Mouse (Mus musculus) embryonic fibroblast, embryonic 13.5 days (primary cell): ENCODE data around the gene Itga2b. TPM values are rescaled to one million over a fixed set of nuclear protein-coding genes. Genes with fewer than 3 reads are reported as not detected.
A peak's percentile ranks its signal among the peaks of the same experiment; 100 is the strongest.

Experiments
- H3K27ac ChIP-seq: 2 replicates; pipeline ENCODE4 v1.5.1; 2012; ENCODE audit warnings: low read length, control low read depth, inconsistent platforms; ENCODE audit not compliant: insufficient read depth
- H3K4me1 ChIP-seq: 2 replicates; pipeline ENCODE4 v1.6.1; 2011; ENCODE audit warnings: low read length; ENCODE audit not compliant: control insufficient read depth, insufficient read depth
- H3K4me3 ChIP-seq: 2 replicates; pipeline ENCODE4 v1.5.1; 2011; ENCODE audit warnings: mild to moderate bottlenecking, control low read depth, low read length; ENCODE audit not compliant: insufficient read depth
- CTCF ChIP-seq: IDR thresholded peaks from 2 replicates; pipeline ENCODE4 v1.5.1; 2011; ENCODE audit warnings: mild to moderate bottlenecking, control low read depth, low read length, moderate library complexity, borderline replicate concordance; ENCODE audit not compliant: insufficient read depth
- POLR2A ChIP-seq: IDR thresholded peaks from 2 replicates; pipeline ENCODE4 v1.6.1; 2011; ENCODE audit warnings: low read depth, mild to moderate bottlenecking, control low read depth, low read length, moderate library complexity
- polyA plus RNA-seq: library from polyadenylated mRNA; stranded (reverse); fragments of >200 nt; gene quantifications from 2 replicates; pipeline ENCODE4 v1.2.4, GENCODE M21; 2011; ENCODE audit warnings: low read depth; ENCODE audit not compliant: missing spikeins, insufficient read length

The Itga2b gene
- polyA plus RNA-seq, 1 experiment, result 11.6 TPM

DNA sequence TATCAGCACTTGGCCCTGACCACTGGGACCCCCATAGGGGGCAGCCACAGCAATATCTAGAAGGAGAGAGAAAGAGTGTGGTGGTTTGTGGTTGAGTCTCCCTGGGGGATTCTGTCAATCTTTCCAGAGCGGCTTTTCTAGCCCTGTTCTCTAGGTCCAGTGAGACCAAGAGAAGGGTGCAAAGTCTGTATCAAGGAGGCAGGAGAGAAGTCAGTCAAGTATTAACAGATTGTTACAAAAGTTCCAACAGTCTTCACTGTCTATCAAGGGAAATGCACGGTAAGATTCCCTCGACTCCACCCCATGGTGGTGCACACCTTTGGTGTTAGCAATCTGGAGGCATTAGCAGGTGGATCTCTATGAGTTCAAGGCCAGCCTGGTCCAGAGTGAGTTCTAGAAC lies 8.2 kb downstream of the Itga2b start:
- TF ChIP-seq POLR2A (no peak), CTCF (no peak)
- Histone ChIP-seq H3K4me1 (no peaks in the 10 kb centered on the region), H3K4me3 (no peak overlapping the region), H3K27ac (no peak overlapping the region)

- Histone ChIP-seq H3K27ac (no peak overlapping the region), H3K4me3 (no peak overlapping the region), H3K4me1 (no peaks in the 10 kb centered on the region)
- TF ChIP-seq CTCF (no peak), POLR2A (no peak)
Measured at GRCm38 (mm10) chr11:102460541-102460940, 9.4 kb downstream of the Itga2b start.

DNA sequence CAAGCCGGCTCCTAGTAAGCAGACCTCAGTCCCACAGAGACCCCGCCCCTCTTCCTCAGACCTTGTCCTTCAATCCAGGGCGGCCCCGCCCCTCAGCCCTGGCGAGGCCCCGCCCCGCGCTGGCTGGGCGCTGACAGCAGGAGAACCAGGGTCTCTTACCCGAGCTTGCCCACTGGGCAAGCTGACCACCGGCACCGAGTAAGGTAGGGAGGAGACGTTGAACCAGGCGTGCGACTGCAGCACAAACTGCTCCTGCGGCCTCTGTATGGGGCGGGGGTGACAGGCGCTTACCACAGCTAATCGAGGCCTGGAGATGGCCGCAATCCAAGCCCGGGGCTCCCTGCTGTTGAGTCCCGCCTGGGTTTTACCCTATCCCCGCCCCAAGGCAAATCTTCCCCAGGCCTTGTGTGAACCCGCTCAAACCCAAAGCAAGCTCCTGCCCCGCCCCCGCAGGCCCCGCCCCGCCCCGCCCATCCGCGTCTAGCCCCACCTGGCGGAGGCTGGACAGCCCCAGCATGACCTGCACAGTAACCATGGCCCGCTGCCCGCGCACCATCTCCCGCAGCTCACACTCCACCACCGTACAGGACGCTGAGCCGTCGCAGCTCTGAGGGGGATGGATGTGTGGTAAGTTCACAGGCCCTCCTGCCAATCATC lies 14.1 kb downstream of the Itga2b start:
- TF ChIP-seq CTCF (peak; percentile 19; the same call in 1 of the 2 replicates), POLR2A (peak; percentile 52; the same call in 1 of the 2 replicates)
- H3K4me3 ChIP-seq, result peak overlapping the region; percentile 54
- H3K4me1 ChIP-seq, result no peaks in the 10 kb centered on the region
- H3K27ac ChIP-seq, result peak overlapping the region; percentile 9; the same call in 1 of the 2 replicates

GRCm38 (mm10) chr11:102453131-102453530 lies 16.8 kb downstream of the Itga2b start:
- no peaks in the 10 kb centered on the region for H3K4me1 ChIP-seq
- no peak overlapping the region for H3K4me3 ChIP-seq
- no peak for TF ChIP-seq POLR2A
- no peak for TF ChIP-seq CTCF
- no peak overlapping the region for H3K27ac ChIP-seq

- no peak overlapping the region for H3K27ac ChIP-seq
Measured at GRCm38 (mm10) chr11:102449043-102450008, 20.6 kb downstream of the Itga2b start.

GRCm38 (mm10) chr11:102448327-102448726 lies 21.6 kb downstream of the Itga2b start:
- no peak for TF ChIP-seq POLR2A
- TF ChIP-seq CTCF, result no peak
- H3K4me3 ChIP-seq, result no peak overlapping the region
- no peaks in the 10 kb centered on the region for H3K4me1 ChIP-seq
- no peak overlapping the region for H3K27ac ChIP-seq

More at GRCm38 (mm10) chr11:102449043-102450008, 20.6 kb downstream of the Itga2b start:
- Histone ChIP-seq H3K4me1 (no peaks in the 10 kb centered on the region), H3K4me3 (no peak overlapping the region)
- TF ChIP-seq CTCF, result no peak
- TF ChIP-seq POLR2A, result no peak

DNA sequence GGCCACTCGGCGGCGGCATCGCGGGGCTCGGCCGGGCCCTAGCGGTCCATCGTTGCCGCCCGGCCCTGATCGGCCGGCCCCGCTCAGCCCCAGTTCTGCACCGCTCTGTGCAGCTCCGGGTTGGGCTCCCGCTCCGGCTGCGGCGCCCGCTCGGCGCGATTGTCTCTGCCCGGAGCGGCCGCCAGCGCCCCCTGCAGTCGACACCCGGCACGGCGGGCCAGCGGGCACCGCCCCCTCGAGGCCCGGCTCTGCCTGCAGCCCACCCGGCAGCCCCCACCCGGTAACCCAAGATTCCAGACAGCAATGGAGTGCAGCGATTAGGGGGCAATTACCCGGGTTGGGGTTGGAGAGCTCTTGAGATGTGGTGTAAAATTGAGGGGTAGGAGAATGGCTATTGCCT lies 22.4 kb downstream of the Itga2b start, which contains the start of gene Fam171a2:
TSS of gene Fam171a2 (minus strand) at position 186 of the 400 bp plus-strand sequence.
- H3K4me3 ChIP-seq, result peak within 1 kb of the TSS; percentile 88
- TF ChIP-seq POLR2A (peak; percentile 56; the same call in 1 of the 2 replicates), CTCF (peak; percentile 46; the same call in 1 of the 2 replicates)
- H3K27ac ChIP-seq, result peak within 1 kb of the TSS; percentile 27; the same call in 1 of the 2 replicates
- H3K4me1 ChIP-seq, result no peaks in the 10 kb centered on the region

- H3K4me1 ChIP-seq, result no peaks in the 10 kb centered on the region
- TF ChIP-seq POLR2A (no peak; the same call in 1 of the 2 replicates), CTCF (no peak)
- peak overlapping the region; percentile 27; the same call in 1 of the 2 replicates for H3K27ac ChIP-seq
- H3K4me3 ChIP-seq, result peak overlapping the region; percentile 88
Measured at GRCm38 (mm10) chr11:102446581-102447461, 23.1 kb downstream of the Itga2b start.

DNA sequence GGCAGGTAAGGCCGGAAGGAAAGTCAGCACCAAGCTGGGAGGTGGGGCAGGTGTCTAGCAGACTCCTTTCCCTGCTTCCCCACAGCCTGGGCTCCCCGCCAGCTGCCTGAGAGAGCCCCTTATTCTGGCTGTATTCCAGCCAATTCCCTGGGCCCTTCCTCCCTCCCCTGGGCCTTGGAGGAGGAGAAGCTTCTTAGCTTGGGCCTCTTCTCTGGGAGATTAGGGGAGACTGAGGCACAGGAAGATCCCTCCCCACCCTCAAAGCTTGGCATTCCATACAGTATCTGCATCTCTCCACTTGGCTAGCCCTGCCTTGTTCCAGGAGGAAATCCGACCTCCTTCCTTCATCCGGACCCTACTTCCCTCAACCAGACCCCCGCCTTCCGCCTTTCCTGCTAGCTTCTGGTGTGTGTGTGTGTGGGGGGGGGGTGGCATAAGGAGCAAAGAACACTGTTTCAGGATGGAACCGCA lies 24.0 kb downstream of the Itga2b start:
- no peak overlapping the region for H3K27ac ChIP-seq
- H3K4me1 ChIP-seq, result no peaks in the 10 kb centered on the region
- peak overlapping the region; percentile 88; the same call in 1 of the 2 replicates for H3K4me3 ChIP-seq
- TF ChIP-seq POLR2A, result no peak
- TF ChIP-seq CTCF, result no peak
